Mouse (Mus musculus): ENCODE measurements around the gene Adamtsl1. TPM values are rescaled to one million over a fixed set of nuclear protein-coding genes. Genes with fewer than 3 reads are reported as not detected.

The Adamtsl1 gene
- polyA plus RNA-seq, 1 experiment, result not detected

GRCm38 (mm10) chr4:86286572-86286971, 772.6 kb downstream of the Adamtsl1 start:
- no peaks in the 10 kb centered on the region for H3K4me1 ChIP-seq (ENCODE audit: control insufficient read depth, insufficient read depth, low read length)
- no peak for TF ChIP-seq CTCF (IDR thresholded peaks at IDR 0.05; ENCODE audit: control insufficient read depth, insufficient read depth, low read length)
- TF ChIP-seq POLR2A (IDR thresholded peaks at IDR 0.05; ENCODE audit: borderline replicate concordance, control insufficient read depth, low read depth, low read length), result no peak
- H3K4me3 ChIP-seq (replicated peaks; ENCODE audit: control insufficient read depth, low read depth, low read length), result no peak overlapping the region
- 72% methylated on average over 1 of the region's 1 CpGs for WGBS
- H3K27ac ChIP-seq (ENCODE audit: control insufficient read depth, insufficient read depth, low read depth, low read length, poor library complexity), result no peak overlapping the region

GRCm38 (mm10) chr4:86288264-86288663, 774.3 kb downstream of the Adamtsl1 start:
- TF ChIP-seq CTCF (IDR thresholded peaks at IDR 0.05; ENCODE audit: control insufficient read depth, insufficient read depth, low read length), result no peak
- no peak for TF ChIP-seq POLR2A (IDR thresholded peaks at IDR 0.05; ENCODE audit: borderline replicate concordance, control insufficient read depth, low read depth, low read length)
- WGBS, result 85% methylated on average over 4 of the region's 4 CpGs
- H3K4me3 ChIP-seq (replicated peaks; ENCODE audit: control insufficient read depth, low read depth, low read length), result no peak overlapping the region
- no peak overlapping the region for H3K27ac ChIP-seq (ENCODE audit: control insufficient read depth, insufficient read depth, low read depth, low read length, poor library complexity)
- H3K4me1 ChIP-seq (ENCODE audit: control insufficient read depth, insufficient read depth, low read length), result no peaks in the 10 kb centered on the region

GRCm38 (mm10) chr4:86289511-86290273, 775.7 kb downstream of the Adamtsl1 start:
- no peak overlapping the region for H3K4me3 ChIP-seq (replicated peaks; ENCODE audit: control insufficient read depth, low read depth, low read length)
- no peak for TF ChIP-seq POLR2A (IDR thresholded peaks at IDR 0.05; ENCODE audit: borderline replicate concordance, control insufficient read depth, low read depth, low read length)
- no peak for TF ChIP-seq CTCF (IDR thresholded peaks at IDR 0.05; ENCODE audit: control insufficient read depth, insufficient read depth, low read length)
- no peaks in the 10 kb centered on the region for H3K4me1 ChIP-seq (ENCODE audit: control insufficient read depth, insufficient read depth, low read length)
- 86% methylated on average over 12 of the region's 12 CpGs for WGBS
- H3K27ac ChIP-seq (ENCODE audit: control insufficient read depth, insufficient read depth, low read depth, low read length, poor library complexity), result no peak overlapping the region

- H3K27ac ChIP-seq (ENCODE audit: control insufficient read depth, insufficient read depth, low read depth, low read length, poor library complexity), result no peak overlapping the region
- TF ChIP-seq POLR2A (IDR thresholded peaks at IDR 0.05; ENCODE audit: borderline replicate concordance, control insufficient read depth, low read depth, low read length), result no peak
- TF ChIP-seq CTCF (IDR thresholded peaks at IDR 0.05; ENCODE audit: control insufficient read depth, insufficient read depth, low read length), result no peak
- 79% methylated on average over 2 of the region's 2 CpGs for WGBS
- H3K4me1 ChIP-seq (ENCODE audit: control insufficient read depth, insufficient read depth, low read length), result no peaks in the 10 kb centered on the region
- no peak overlapping the region for H3K4me3 ChIP-seq (replicated peaks; ENCODE audit: control insufficient read depth, low read depth, low read length)
These were observed 780.9 kb downstream of the Adamtsl1 start for GRCm38 (mm10) chr4:86294828-86295251.

- TF ChIP-seq POLR2A (IDR thresholded peaks at IDR 0.05; ENCODE audit: borderline replicate concordance, control insufficient read depth, low read depth, low read length) (no peak), CTCF (IDR thresholded peaks at IDR 0.05; ENCODE audit: control insufficient read depth, insufficient read depth, low read length) (no peak)
- no peaks in the 10 kb centered on the region for H3K4me1 ChIP-seq (ENCODE audit: control insufficient read depth, insufficient read depth, low read length)
- 72% methylated on average over 6 of the region's 6 CpGs for WGBS
- no peak overlapping the region for H3K4me3 ChIP-seq (replicated peaks; ENCODE audit: control insufficient read depth, low read depth, low read length)
- no peak overlapping the region for H3K27ac ChIP-seq (ENCODE audit: control insufficient read depth, insufficient read depth, low read depth, low read length, poor library complexity)
These were observed 787.5 kb downstream of the Adamtsl1 start for GRCm38 (mm10) chr4:86301469-86301868.

- 60% methylated on average over 4 of the region's 4 CpGs for WGBS
- no peaks in the 10 kb centered on the region for H3K4me1 ChIP-seq (ENCODE audit: control insufficient read depth, insufficient read depth, low read length)
- no peak overlapping the region for H3K27ac ChIP-seq (ENCODE audit: control insufficient read depth, insufficient read depth, low read depth, low read length, poor library complexity)
- TF ChIP-seq CTCF (IDR thresholded peaks at IDR 0.05; ENCODE audit: control insufficient read depth, insufficient read depth, low read length) (no peak), POLR2A (IDR thresholded peaks at IDR 0.05; ENCODE audit: borderline replicate concordance, control insufficient read depth, low read depth, low read length) (no peak)
- no peak overlapping the region for H3K4me3 ChIP-seq (replicated peaks; ENCODE audit: control insufficient read depth, low read depth, low read length)
These were observed 788.1 kb downstream of the Adamtsl1 start for GRCm38 (mm10) chr4:86302095-86302494.

- Histone ChIP-seq H3K4me3 (replicated peaks; ENCODE audit: control insufficient read depth, low read depth, low read length) (no peak overlapping the region), H3K4me1 (ENCODE audit: control insufficient read depth, insufficient read depth, low read length) (no peaks in the 10 kb centered on the region), H3K27ac (ENCODE audit: control insufficient read depth, insufficient read depth, low read depth, low read length, poor library complexity) (no peak overlapping the region)
- TF ChIP-seq POLR2A (IDR thresholded peaks at IDR 0.05; ENCODE audit: borderline replicate concordance, control insufficient read depth, low read depth, low read length) (no peak), CTCF (IDR thresholded peaks at IDR 0.05; ENCODE audit: control insufficient read depth, insufficient read depth, low read length) (no peak)
These were observed 792.8 kb downstream of the Adamtsl1 start for GRCm38 (mm10) chr4:86306753-86307152.

- Histone ChIP-seq H3K4me1 (ENCODE audit: control insufficient read depth, insufficient read depth, low read length) (no peaks in the 10 kb centered on the region), H3K27ac (ENCODE audit: control insufficient read depth, insufficient read depth, low read depth, low read length, poor library complexity) (no peak overlapping the region), H3K4me3 (replicated peaks; ENCODE audit: control insufficient read depth, low read depth, low read length) (no peak overlapping the region)
- TF ChIP-seq POLR2A (IDR thresholded peaks at IDR 0.05; ENCODE audit: borderline replicate concordance, control insufficient read depth, low read depth, low read length), result no peak
- no peak for TF ChIP-seq CTCF (IDR thresholded peaks at IDR 0.05; ENCODE audit: control insufficient read depth, insufficient read depth, low read length)
- WGBS, result 77% methylated on average over 2 of the region's 2 CpGs
These were observed 795.2 kb downstream of the Adamtsl1 start for GRCm38 (mm10) chr4:86309178-86309577.

All from bone marrow, adult 2 months (tissue).